Mouse (Mus musculus) E14TG2a.4 (cell line): Measurements from ENCODE around the gene Megf6.

Source experiments
- CTCF ChIP-seq: conservative IDR thresholded peaks from 2 replicates; pipeline ENCODE4 v1.5.1; 2014; ENCODE audit warnings: low read length
- NANOG ChIP-seq: IDR thresholded peaks from 2 replicates; pipeline ENCODE4 v1.6.1; 2014; ENCODE audit warnings: borderline replicate concordance, low read length, mixed read lengths

DNA sequence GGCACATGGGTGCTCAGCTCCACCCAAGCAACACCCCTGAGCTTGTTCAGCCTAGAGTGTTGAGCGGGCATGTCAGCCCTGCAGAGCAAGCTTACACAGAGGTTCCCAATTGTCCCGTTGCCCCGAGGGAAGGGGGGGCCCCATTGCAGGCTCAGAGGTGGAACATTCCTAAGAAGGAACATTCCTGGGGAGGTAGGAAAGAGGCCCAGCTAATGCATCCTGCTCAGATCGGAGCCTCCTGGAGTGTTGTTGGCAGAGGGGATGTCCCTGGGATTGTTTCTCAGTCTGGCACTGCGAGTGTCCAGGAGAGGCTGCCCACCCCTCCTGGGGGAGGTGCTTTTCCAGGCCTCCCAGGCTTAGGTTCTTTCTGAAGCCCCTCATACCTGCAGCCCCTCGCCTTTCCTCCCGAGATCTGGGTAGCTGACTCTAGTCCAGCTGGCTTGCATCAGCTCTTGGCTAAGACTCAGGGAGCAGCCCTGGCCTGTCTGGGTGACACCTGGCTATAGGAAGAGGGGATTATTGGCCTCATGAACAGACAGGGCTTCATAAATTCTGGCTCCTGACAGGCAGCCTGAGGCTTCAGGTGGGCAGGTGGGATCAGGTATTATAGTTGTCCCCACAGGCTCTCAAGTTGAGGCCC is 47.3 kb downstream of the Megf6 start:
- TF ChIP-seq CTCF: no peak
- TF ChIP-seq NANOG: no peak
